Mouse (Mus musculus): Measurements from ENCODE around the gene Szrd1. TPM values are rescaled to one million over a fixed set of nuclear protein-coding genes. Genes with fewer than 3 reads are reported as not detected.
A peak's percentile ranks its signal among the peaks of the same experiment; 100 is the strongest.

The Szrd1 gene
- polyA plus RNA-seq, 1 experiment, result 8.2 TPM

DNA sequence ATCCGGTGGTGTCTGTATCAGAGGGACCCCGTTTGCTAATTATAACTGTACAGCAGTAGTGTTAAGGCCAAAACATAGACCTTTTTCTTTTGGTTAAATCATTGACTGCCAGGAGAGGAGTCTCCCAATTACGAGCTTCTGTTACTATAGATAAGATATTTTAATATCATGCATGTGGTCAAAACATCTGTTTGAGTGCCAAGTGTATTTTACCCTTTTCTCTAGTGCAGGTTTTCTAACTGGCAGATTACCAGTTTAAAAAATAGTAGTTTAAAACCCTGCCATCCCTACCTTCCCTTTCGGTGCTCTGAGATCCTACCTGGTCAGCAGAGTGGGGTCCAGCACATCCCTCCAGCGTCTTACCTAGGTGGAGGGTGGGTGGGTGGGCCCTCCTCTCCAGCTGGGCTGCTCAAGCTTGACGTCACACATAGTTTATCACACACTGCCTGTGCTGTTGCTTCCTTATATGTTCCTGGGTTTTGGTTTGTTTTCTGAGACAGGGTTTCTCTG lies 22.2 kb upstream of the Szrd1 start:
- Histone ChIP-seq H3K27me3 (ENCODE audit: control insufficient read depth, insufficient read depth, low read length) (no peaks in the 10 kb centered on the region), H3K36me3 (ENCODE audit: control insufficient read depth, insufficient read depth, low read length) (no peaks in the 10 kb centered on the region), H3K4me3 (ENCODE audit: control insufficient read depth, low read depth, low read length) (no peak overlapping the region), H3K27ac (ENCODE audit: control insufficient read depth, insufficient read depth, low read depth, low read length) (no peak overlapping the region), H3K4me1 (ENCODE audit: control insufficient read depth, insufficient read depth, low read length) (0 out of 2 replicates have a peak, but pooled peaks cover 2% of the 10 kb centered on the region)
- TF ChIP-seq POLR2A (IDR thresholded peaks at IDR 0.05; ENCODE audit: control insufficient read depth, low read depth, low read length), result no peak
- no peak for TF ChIP-seq CTCF (IDR thresholded peaks at IDR 0.05; ENCODE audit: control insufficient read depth, insufficient read depth, insufficient replicate concordance, low read depth, low read length)

DNA sequence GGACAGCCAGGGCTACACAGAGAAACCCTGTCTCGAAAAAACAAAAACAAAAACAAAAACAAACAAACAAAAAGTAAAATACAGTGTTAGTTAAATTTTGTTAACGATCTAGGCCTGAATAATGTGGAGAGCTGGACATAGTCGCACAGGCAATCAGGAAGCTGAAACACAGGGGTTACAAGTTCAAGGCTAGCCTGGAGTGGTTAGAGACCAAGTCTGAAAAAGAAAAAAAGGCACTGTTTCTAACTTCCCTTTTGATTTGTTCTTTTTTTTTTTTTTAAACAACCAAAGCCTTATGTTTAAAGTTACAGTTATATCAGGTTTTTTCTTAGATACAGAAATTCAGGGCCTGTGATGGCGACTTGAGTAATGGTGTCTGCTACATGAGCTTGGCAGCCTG lies 20.6 kb upstream of the Szrd1 start:
- H3K4me1 ChIP-seq (ENCODE audit: control insufficient read depth, insufficient read depth, low read length), result 0 out of 2 replicates have a peak, but pooled peaks cover 2% of the 10 kb centered on the region
- no peak overlapping the region for H3K4me3 ChIP-seq (ENCODE audit: control insufficient read depth, low read depth, low read length)
- TF ChIP-seq CTCF (IDR thresholded peaks at IDR 0.05; ENCODE audit: control insufficient read depth, insufficient read depth, insufficient replicate concordance, low read depth, low read length) (no peak), POLR2A (IDR thresholded peaks at IDR 0.05; ENCODE audit: control insufficient read depth, low read depth, low read length) (no peak)

DNA sequence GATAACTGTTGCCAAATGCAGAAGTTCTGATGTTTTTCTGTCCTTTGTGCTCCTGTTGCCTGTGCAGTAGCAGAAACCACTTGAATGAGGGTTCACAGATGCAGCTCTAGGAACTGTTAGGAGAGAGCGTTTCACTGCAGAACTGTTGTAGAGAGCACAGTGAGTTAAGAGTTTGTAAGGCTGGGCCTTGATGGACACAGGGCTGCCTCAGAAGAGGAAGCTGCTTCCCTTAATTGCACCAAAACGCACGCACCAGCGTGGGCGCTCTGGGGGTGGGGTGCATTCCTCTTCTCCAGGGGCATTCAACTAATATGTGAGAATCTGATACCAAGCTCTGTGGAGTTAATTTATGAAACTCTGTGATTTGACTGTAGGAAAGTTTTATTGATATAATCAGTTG lies 20.1 kb upstream of the Szrd1 start:
- Histone ChIP-seq H3K4me1 (ENCODE audit: control insufficient read depth, insufficient read depth, low read length) (0 out of 2 replicates have a peak, but pooled peaks cover 2% of the 10 kb centered on the region), H3K27me3 (ENCODE audit: control insufficient read depth, insufficient read depth, low read length) (no peaks in the 10 kb centered on the region), H3K36me3 (ENCODE audit: control insufficient read depth, insufficient read depth, low read length) (no peaks in the 10 kb centered on the region), H3K4me3 (ENCODE audit: control insufficient read depth, low read depth, low read length) (no peak overlapping the region), H3K27ac (ENCODE audit: control insufficient read depth, insufficient read depth, low read depth, low read length) (no peak overlapping the region)
- TF ChIP-seq CTCF (IDR thresholded peaks at IDR 0.05; ENCODE audit: control insufficient read depth, insufficient read depth, insufficient replicate concordance, low read depth, low read length) (no peak), POLR2A (IDR thresholded peaks at IDR 0.05; ENCODE audit: control insufficient read depth, low read depth, low read length) (no peak)

More for the DNA sequence above, 20.6 kb upstream of the Szrd1 start:
- Histone ChIP-seq H3K27me3 (ENCODE audit: control insufficient read depth, insufficient read depth, low read length) (no peaks in the 10 kb centered on the region), H3K36me3 (ENCODE audit: control insufficient read depth, insufficient read depth, low read length) (no peaks in the 10 kb centered on the region), H3K27ac (ENCODE audit: control insufficient read depth, insufficient read depth, low read depth, low read length) (no peak overlapping the region)

DNA sequence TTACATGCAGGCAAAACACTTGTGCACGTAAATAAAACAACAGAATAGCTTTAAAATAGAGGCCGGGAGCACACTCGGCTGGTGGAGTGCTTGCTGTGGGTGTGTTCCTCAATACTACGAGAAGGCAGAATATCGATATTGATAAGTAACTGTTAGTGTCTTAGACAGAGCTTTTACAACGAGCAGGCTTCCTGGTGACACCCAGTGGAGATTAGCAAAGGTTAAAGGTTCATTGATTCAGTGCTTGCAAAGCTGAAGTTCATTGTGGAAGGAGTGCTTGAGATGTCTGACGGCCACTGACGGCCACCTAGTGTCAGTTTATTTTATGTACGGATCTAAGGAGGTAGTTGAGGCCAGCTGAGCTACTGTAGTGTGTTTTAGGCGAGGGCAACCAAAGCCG lies 19.5 kb upstream of the Szrd1 start:
- no peak overlapping the region for H3K27ac ChIP-seq (ENCODE audit: control insufficient read depth, insufficient read depth, low read depth, low read length)
- TF ChIP-seq CTCF (IDR thresholded peaks at IDR 0.05; ENCODE audit: control insufficient read depth, insufficient read depth, insufficient replicate concordance, low read depth, low read length), result no peak
- no peak for TF ChIP-seq POLR2A (IDR thresholded peaks at IDR 0.05; ENCODE audit: control insufficient read depth, low read depth, low read length)

DNA sequence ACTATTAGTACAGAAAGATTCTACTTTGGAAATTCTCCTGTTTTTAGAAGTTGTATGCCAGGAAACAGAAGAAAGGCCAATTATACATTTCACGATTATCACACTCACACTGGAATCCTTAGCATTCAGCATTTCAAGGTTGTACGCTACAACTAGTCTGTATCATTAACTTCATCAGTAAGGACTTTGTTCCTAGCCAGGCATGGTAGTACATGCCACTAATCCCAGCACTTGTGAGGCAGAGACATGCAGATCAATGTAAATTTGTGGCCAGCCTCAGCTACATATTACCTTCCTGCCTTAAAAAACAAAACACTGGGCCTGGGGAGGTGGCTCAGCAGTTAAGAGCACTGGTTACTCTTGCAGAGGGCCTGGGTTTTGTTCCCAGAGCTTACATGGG lies 19.0 kb upstream of the Szrd1 start:
- 0 out of 2 replicates have a peak, but pooled peaks cover 2% of the 10 kb centered on the region for H3K4me1 ChIP-seq (ENCODE audit: control insufficient read depth, insufficient read depth, low read length)
- no peaks in the 10 kb centered on the region for H3K36me3 ChIP-seq (ENCODE audit: control insufficient read depth, insufficient read depth, low read length)
- no peak overlapping the region for H3K27ac ChIP-seq (ENCODE audit: control insufficient read depth, insufficient read depth, low read depth, low read length)
- H3K4me3 ChIP-seq (ENCODE audit: control insufficient read depth, low read depth, low read length), result no peak overlapping the region
- TF ChIP-seq POLR2A (IDR thresholded peaks at IDR 0.05; ENCODE audit: control insufficient read depth, low read depth, low read length) (no peak), CTCF (IDR thresholded peaks at IDR 0.05; ENCODE audit: control insufficient read depth, insufficient read depth, insufficient replicate concordance, low read depth, low read length) (no peak)
- H3K27me3 ChIP-seq (ENCODE audit: control insufficient read depth, insufficient read depth, low read length), result no peaks in the 10 kb centered on the region

More for the DNA sequence above, 19.5 kb upstream of the Szrd1 start:
- Histone ChIP-seq H3K36me3 (ENCODE audit: control insufficient read depth, insufficient read depth, low read length) (no peaks in the 10 kb centered on the region), H3K4me3 (ENCODE audit: control insufficient read depth, low read depth, low read length) (no peak overlapping the region), H3K4me1 (ENCODE audit: control insufficient read depth, insufficient read depth, low read length) (0 out of 2 replicates have a peak, but pooled peaks cover 2% of the 10 kb centered on the region), H3K27me3 (ENCODE audit: control insufficient read depth, insufficient read depth, low read length) (no peaks in the 10 kb centered on the region)

DNA sequence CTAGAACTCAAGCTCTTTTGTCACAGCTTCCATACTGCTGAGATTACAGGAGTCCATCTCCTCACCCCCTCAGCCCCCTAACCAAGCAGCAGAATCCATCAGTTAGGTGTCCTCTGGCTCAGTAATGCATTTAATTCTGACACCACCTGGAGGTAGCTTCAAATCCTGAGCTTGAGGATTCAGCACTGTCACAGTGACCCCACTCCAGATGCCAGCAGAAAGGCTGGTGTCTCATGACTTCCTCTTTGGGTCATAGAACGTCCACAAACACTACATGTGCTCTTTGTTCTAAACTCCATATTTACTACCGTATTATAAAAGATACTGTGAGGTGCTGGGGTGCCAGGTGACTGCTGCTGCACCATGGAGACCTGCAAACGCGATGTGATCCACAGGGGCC lies 17.9 kb upstream of the Szrd1 start:
- peaks cover 2% of the 10 kb centered on the region; the same call in 1 of the 2 replicates for H3K4me1 ChIP-seq (ENCODE audit: control insufficient read depth, insufficient read depth, low read length)
- no peaks in the 10 kb centered on the region for H3K36me3 ChIP-seq (ENCODE audit: control insufficient read depth, insufficient read depth, low read length)
- H3K4me3 ChIP-seq (ENCODE audit: control insufficient read depth, low read depth, low read length), result no peak overlapping the region
- no peak overlapping the region for H3K27ac ChIP-seq (ENCODE audit: control insufficient read depth, insufficient read depth, low read depth, low read length)
- H3K27me3 ChIP-seq (ENCODE audit: control insufficient read depth, insufficient read depth, low read length), result no peaks in the 10 kb centered on the region
- TF ChIP-seq CTCF (IDR thresholded peaks at IDR 0.05; ENCODE audit: control insufficient read depth, insufficient read depth, insufficient replicate concordance, low read depth, low read length) (no peak), POLR2A (IDR thresholded peaks at IDR 0.05; ENCODE audit: control insufficient read depth, low read depth, low read length) (no peak)

DNA sequence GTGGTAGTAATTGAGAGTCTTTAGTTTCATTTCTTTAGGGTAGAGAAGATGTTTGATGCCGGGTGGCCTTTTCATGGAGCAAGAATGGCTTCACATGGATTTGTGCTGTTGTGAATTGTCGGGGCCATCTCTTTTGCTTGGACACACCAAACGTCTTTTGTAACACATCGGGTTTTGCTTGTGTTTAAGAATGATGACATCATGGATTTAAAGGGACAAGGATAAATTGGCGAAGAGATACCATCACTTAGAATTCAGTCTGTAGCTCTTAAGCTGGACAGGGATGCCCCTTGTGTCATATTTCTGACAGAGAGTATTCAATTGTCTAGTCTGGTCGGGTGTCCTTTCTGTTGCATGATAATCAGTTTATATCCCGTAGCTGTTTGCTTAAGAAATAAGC lies 9.5 kb upstream of the Szrd1 start:
- no peak for TF ChIP-seq CTCF (IDR thresholded peaks at IDR 0.05; ENCODE audit: control insufficient read depth, insufficient read depth, insufficient replicate concordance, low read depth, low read length)
- TF ChIP-seq POLR2A (IDR thresholded peaks at IDR 0.05; ENCODE audit: control insufficient read depth, low read depth, low read length), result no peak
- Histone ChIP-seq H3K27ac (ENCODE audit: control insufficient read depth, insufficient read depth, low read depth, low read length) (no peak overlapping the region), H3K36me3 (ENCODE audit: control insufficient read depth, insufficient read depth, low read length) (no peaks in the 10 kb centered on the region; the same call in 1 of the 2 replicates), H3K27me3 (ENCODE audit: control insufficient read depth, insufficient read depth, low read length) (no peaks in the 10 kb centered on the region), H3K4me1 (ENCODE audit: control insufficient read depth, insufficient read depth, low read length) (peaks cover 5% of the 10 kb centered on the region), H3K4me3 (ENCODE audit: control insufficient read depth, low read depth, low read length) (peak overlapping the region; percentile 38; the same call in 1 of the 2 replicates)
